Mouse (Mus musculus): Measurements from ENCODE around the gene Plk3. TPM values are rescaled to one million over a fixed set of nuclear protein-coding genes. Genes with fewer than 3 reads are reported as not detected.

Gene Plk3
- polyA plus RNA-seq, 1 experiment = 23.9 TPM

DNA sequence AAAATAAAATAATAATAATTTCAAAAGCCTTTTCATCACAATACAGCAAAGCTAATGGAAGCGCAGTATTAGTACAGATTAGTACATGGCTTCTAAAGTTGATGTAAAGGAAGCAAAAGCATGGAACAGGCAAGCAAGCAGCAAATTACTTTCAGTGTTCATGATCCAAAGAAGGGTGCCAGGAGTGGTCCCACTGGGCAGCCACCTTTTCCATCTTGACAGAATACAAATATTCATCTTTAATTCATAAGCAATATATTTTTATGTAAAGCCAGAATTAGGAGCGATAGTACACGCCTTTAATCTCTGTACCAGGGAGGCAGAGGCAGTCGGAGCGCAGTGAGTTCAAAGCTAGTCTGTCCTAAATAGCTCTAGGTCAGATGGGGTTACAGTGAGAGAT is 14.1 kb downstream of the Plk3 start:
- Histone ChIP-seq H3K4me1 (ENCODE audit: control insufficient read depth, insufficient read depth, insufficient read length, low read length) (peaks cover 14% of the 10 kb centered on the region), H3K4me3 (ENCODE audit: low read depth, low read length) (no peak overlapping the region), H3K27ac (ENCODE audit: insufficient read depth, low read depth, low read length) (peak overlapping the region; percentile 78; the same call in 1 of the 2 replicates), H3K27me3 (ENCODE audit: control insufficient read depth, insufficient read depth, low read length) (no peaks in the 10 kb centered on the region), H3K36me3 (ENCODE audit: control insufficient read depth, insufficient read depth, low read length) (no peaks in the 10 kb centered on the region)
- TF ChIP-seq CTCF (IDR thresholded peaks at IDR 0.05; ENCODE audit: extremely low read depth, insufficient read length, insufficient replicate concordance, low read depth, low read length) = no peak
- no peak for TF ChIP-seq POLR2A (IDR thresholded peaks at IDR 0.05; ENCODE audit: low read depth, low read length)
- 75% methylated on average over 5 of the region's 5 CpGs for WGBS

DNA sequence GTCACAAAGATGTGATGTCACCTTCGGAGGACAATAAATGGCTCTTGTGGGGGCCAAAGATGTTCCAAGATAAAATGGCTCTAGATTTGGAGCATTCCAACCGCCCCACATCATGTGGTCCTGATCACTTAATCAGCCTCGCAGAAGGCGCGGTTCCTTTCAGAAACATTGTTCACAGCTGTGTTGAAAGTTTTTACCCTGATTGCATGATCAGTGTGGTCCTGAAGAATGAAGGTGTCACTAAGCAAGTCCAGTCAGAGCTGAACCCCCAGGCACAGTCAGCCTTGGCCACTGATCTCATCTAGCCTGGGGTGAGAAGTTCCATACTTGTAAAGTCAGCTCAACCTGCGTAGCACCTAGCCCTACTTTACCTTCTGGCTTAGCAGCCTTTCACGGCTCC is 15.8 kb downstream of the Plk3 start:
- WGBS = 87% methylated on average over 7 of the region's 7 CpGs

DNA sequence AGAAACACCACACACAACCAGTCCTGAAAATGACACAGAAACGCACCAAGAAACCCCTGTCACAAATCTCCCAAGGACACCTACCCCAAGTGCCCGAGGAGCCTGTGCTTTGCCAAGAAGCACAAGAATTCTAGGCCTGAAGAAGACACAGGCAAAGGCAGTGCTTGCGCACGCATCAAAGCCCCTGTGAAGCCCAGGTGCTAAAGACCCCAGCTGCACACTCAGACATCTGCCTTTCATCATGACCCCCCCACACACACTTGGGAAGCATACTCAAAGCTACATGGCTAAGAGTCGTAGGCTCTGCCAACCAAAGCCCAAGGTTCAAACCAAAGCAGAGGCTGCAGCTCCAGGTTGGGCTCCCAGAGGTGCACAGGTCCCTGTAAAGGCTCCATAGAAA is 18.2 kb downstream of the Plk3 start:
- no peak for TF ChIP-seq POLR2A (IDR thresholded peaks at IDR 0.05; ENCODE audit: low read depth, low read length)
- no peak for TF ChIP-seq CTCF (IDR thresholded peaks at IDR 0.05; ENCODE audit: extremely low read depth, insufficient read length, insufficient replicate concordance, low read depth, low read length)
- H3K27me3 ChIP-seq (ENCODE audit: control insufficient read depth, insufficient read depth, low read length) = no peaks in the 10 kb centered on the region
- WGBS = 84% methylated on average over 5 of the region's 5 CpGs
- no peaks in the 10 kb centered on the region for H3K36me3 ChIP-seq (ENCODE audit: control insufficient read depth, insufficient read depth, low read length)
- H3K4me3 ChIP-seq (ENCODE audit: low read depth, low read length) = no peak overlapping the region
- peaks cover 4% of the 10 kb centered on the region; the same call in 1 of the 2 replicates for H3K4me1 ChIP-seq (ENCODE audit: control insufficient read depth, insufficient read depth, insufficient read length, low read length)
- H3K27ac ChIP-seq (ENCODE audit: insufficient read depth, low read depth, low read length) = no peak overlapping the region

More for the DNA sequence above, 15.8 kb downstream of the Plk3 start:
- no peak overlapping the region for H3K4me3 ChIP-seq (ENCODE audit: low read depth, low read length)
- no peaks in the 10 kb centered on the region for H3K36me3 ChIP-seq (ENCODE audit: control insufficient read depth, insufficient read depth, low read length)
- peaks cover 8% of the 10 kb centered on the region for H3K4me1 ChIP-seq (ENCODE audit: control insufficient read depth, insufficient read depth, insufficient read length, low read length)
- H3K27me3 ChIP-seq (ENCODE audit: control insufficient read depth, insufficient read depth, low read length) = no peaks in the 10 kb centered on the region
- H3K27ac ChIP-seq (ENCODE audit: insufficient read depth, low read depth, low read length) = no peak overlapping the region
- no peak for TF ChIP-seq CTCF (IDR thresholded peaks at IDR 0.05; ENCODE audit: extremely low read depth, insufficient read length, insufficient replicate concordance, low read depth, low read length)
- TF ChIP-seq POLR2A (IDR thresholded peaks at IDR 0.05; ENCODE audit: low read depth, low read length) = no peak

DNA sequence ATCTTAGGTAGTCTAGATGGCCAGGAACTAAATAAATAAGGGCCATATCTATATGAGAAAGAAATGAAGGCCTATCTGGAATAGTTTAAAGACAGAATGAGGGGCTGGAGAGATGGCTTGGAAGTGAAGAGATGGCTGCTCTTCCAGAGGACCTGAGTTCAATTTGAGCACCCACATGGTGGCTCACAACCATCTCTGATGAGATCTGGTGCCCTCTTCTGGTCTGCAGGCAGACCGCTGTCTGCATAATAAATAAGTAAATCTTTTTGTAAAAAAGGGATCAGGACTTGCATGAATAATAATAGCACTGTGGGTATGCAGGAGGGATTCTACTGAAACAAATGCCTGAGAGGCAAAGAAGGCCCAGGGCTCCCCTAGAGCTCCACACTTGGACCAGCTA is 20.5 kb downstream of the Plk3 start:
- no peaks in the 10 kb centered on the region for H3K36me3 ChIP-seq (ENCODE audit: control insufficient read depth, insufficient read depth, low read length)
- WGBS = 96% methylated on average over 1 of the region's 1 CpGs
- no peak overlapping the region for H3K4me3 ChIP-seq (ENCODE audit: low read depth, low read length)
- no peak for TF ChIP-seq POLR2A (IDR thresholded peaks at IDR 0.05; ENCODE audit: low read depth, low read length)
- no peak for TF ChIP-seq CTCF (IDR thresholded peaks at IDR 0.05; ENCODE audit: extremely low read depth, insufficient read length, insufficient replicate concordance, low read depth, low read length)
- peaks cover 4% of the 10 kb centered on the region; the same call in 1 of the 2 replicates for H3K4me1 ChIP-seq (ENCODE audit: control insufficient read depth, insufficient read depth, insufficient read length, low read length)
- no peak overlapping the region for H3K27ac ChIP-seq (ENCODE audit: insufficient read depth, low read depth, low read length)
- H3K27me3 ChIP-seq (ENCODE audit: control insufficient read depth, insufficient read depth, low read length) = no peaks in the 10 kb centered on the region

DNA sequence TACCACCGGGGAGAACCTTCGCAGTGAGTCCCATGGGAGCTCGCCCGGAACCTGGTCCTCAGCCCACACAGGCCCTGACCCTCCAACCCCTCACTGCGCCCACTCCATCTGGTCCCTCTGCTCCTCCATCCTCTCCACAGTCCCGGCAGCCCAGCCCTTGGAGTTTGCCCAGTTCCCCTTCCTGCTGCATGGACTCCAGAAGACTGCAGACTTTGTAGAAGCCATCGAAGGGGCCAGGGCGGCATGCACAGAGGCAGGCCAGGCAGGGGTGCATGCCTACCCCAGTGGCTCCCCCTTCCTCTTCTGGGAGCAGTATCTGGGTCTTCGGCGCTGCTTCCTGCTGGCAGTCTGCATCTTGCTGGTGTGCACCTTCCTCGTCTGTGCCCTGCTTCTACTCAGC is 22.8 kb downstream of the Plk3 start:
- H3K27ac ChIP-seq (ENCODE audit: insufficient read depth, low read depth, low read length) = no peak overlapping the region
- H3K27me3 ChIP-seq (ENCODE audit: control insufficient read depth, insufficient read depth, low read length) = no peaks in the 10 kb centered on the region
- WGBS = 91% methylated on average over 11 of the region's 11 CpGs
- no peak overlapping the region for H3K4me3 ChIP-seq (ENCODE audit: low read depth, low read length)
- TF ChIP-seq POLR2A (IDR thresholded peaks at IDR 0.05; ENCODE audit: low read depth, low read length) (no peak), CTCF (IDR thresholded peaks at IDR 0.05; ENCODE audit: extremely low read depth, insufficient read length, insufficient replicate concordance, low read depth, low read length) (no peak)
- H3K4me1 ChIP-seq (ENCODE audit: control insufficient read depth, insufficient read depth, insufficient read length, low read length) = peaks cover 4% of the 10 kb centered on the region; the same call in 1 of the 2 replicates
- no peaks in the 10 kb centered on the region for H3K36me3 ChIP-seq (ENCODE audit: control insufficient read depth, insufficient read depth, low read length)

DNA sequence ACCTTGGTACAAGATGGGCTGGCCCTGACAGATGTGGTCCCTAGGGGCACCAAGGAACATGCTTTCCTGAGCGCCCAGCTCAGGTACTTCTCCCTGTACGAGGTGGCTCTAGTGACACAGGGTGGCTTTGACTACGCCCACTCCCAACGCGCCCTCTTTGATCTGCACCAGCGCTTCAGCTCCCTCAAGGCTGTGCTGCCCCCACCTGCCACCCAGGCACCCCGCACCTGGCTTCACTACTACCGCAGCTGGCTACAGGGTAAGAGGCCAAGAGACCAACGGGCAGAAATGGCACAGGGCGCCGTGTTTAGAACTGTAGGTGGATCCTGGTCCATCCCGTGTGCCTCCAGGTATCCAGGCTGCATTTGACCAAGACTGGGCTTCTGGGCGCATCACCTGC is 23.5 kb downstream of the Plk3 start:
- TF ChIP-seq CTCF (IDR thresholded peaks at IDR 0.05; ENCODE audit: extremely low read depth, insufficient read length, insufficient replicate concordance, low read depth, low read length) (no peak), POLR2A (IDR thresholded peaks at IDR 0.05; ENCODE audit: low read depth, low read length) (no peak)

DNA sequence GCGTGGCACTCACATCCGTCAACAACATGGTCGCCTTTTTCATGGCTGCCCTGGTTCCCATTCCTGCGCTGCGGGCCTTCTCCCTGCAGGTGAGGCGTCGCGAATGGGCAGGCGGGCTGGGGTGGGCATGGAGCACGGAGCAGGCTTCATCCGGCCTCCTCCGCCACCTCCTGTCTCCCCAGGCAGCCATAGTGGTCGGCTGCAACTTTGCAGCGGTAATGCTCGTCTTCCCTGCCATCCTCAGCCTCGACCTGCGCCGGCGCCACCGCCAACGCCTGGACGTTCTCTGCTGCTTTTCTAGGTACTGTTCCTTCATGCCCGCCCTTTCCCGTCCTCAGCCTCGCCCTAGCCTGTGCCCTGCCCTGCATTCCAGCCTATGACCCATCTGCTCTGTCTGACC is 24.4 kb downstream of the Plk3 start:
- H3K4me1 ChIP-seq (ENCODE audit: control insufficient read depth, insufficient read depth, insufficient read length, low read length) = peaks cover 8% of the 10 kb centered on the region; the same call in 1 of the 2 replicates
- 92% methylated on average over 25 of the region's 25 CpGs for WGBS
- H3K4me3 ChIP-seq (ENCODE audit: low read depth, low read length) = no peak overlapping the region
- TF ChIP-seq CTCF (IDR thresholded peaks at IDR 0.05; ENCODE audit: extremely low read depth, insufficient read length, insufficient replicate concordance, low read depth, low read length) (no peak), POLR2A (IDR thresholded peaks at IDR 0.05; ENCODE audit: low read depth, low read length) (no peak)
- H3K27ac ChIP-seq (ENCODE audit: insufficient read depth, low read depth, low read length) = no peak overlapping the region
- H3K36me3 ChIP-seq (ENCODE audit: control insufficient read depth, insufficient read depth, low read length) = no peaks in the 10 kb centered on the region
- no peaks in the 10 kb centered on the region for H3K27me3 ChIP-seq (ENCODE audit: control insufficient read depth, insufficient read depth, low read length)

More for the DNA sequence above, 23.5 kb downstream of the Plk3 start:
- Histone ChIP-seq H3K4me1 (ENCODE audit: control insufficient read depth, insufficient read depth, insufficient read length, low read length) (peaks cover 8% of the 10 kb centered on the region; the same call in 1 of the 2 replicates), H3K27me3 (ENCODE audit: control insufficient read depth, insufficient read depth, low read length) (no peaks in the 10 kb centered on the region), H3K36me3 (ENCODE audit: control insufficient read depth, insufficient read depth, low read length) (no peaks in the 10 kb centered on the region), H3K27ac (ENCODE audit: insufficient read depth, low read depth, low read length) (no peak overlapping the region), H3K4me3 (ENCODE audit: low read depth, low read length) (no peak overlapping the region)
- WGBS = 65% methylated on average over 13 of the region's 13 CpGs
